In the genomic region with DNA sequence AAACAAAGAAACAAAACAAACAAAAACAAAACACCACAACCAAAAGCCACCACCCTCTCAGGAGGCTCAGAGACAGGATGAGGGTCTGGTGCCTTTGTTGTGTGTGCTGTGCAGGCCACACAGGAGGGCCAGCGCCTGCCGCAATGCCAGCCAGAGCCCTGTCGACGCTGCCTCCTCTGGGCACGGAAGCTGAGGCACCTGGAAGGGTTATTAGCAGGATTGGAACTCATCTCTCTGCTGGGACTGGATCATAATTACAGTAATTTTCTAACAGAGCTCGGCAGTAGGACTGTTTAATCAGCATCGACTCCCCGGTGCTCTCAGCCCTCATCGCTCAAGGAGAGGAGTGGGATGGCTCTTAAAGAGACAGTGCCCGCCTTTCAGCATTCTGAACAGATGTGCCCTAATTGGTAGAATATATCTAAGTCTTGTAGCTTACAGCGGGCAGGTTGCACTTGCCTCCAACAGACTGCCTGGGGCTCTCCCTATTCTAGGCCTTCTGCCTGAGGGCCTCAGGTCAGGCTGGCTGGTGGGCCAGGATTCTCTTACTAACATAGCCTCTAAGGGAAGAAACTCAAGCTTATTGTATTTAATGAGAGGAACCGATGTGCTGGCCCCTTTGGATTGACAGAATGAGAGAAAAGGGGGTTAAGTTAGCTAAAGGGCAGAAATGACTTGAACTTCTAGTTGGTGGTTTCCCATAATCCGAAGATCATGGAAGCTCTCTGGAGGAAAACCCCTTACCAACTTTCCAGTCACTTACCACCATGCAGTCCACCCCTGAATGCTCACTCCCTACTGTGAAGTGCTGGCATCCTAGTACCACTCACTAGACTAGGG, we compare ENCODE assay signal across 9 mouse cellular contexts. TPM values are rescaled to one million over a fixed set of nuclear protein-coding genes. Genes with fewer than 3 reads are reported as not detected.
DNase-seq lines count a peak whose midpoint lies in the region; ATAC-seq and TF ChIP-seq lines count a peak whose summit lies in the region.
"Had no signal": no experiment of that assay in that cellular context is flagged by ENCODE, and none has a peak within 500 bp of the region (broad histone marks: within the 10 kb centered on the region; RNA-seq: fewer than 3 reads in every experiment).

No protein-coding gene starts in this region.

- no peak for ATAC-seq in hindbrain, embryonic 11.5 days (ENCODE audit: low FRiP score)
- peak; percentile 47; the same call in 1 of the 2 replicates for ATAC-seq in forebrain, embryonic 15.5 days (replicated peaks)
- 0 out of 2 replicates have a peak, but pooled peaks have one; percentile 21 for ATAC-seq in midbrain, embryonic 13.5 days

- WGBS in hindbrain, embryonic 10.5 days = 30% methylated on average over 13 of the region's 13 CpGs
- WGBS in hindbrain, embryonic 11.5 days = 30% methylated on average over 13 of the region's 13 CpGs
- 27% methylated on average over 13 of the region's 13 CpGs for WGBS in forebrain, embryonic 15.5 days
- WGBS in midbrain, embryonic 13.5 days = 26% methylated on average over 13 of the region's 13 CpGs

- peak overlapping the region; percentile 26 for H3K4me3 ChIP-seq in hindbrain, embryonic 10.5 days
- no peak overlapping the region for H3K4me3 ChIP-seq in hindbrain, embryonic 11.5 days (ENCODE audit: low read depth, low read length)
- no peak overlapping the region for H3K4me3 ChIP-seq in forebrain, embryonic 15.5 days
- no peak overlapping the region for H3K4me3 ChIP-seq in midbrain, embryonic 13.5 days (replicated peaks)
- H3K4me3 ChIP-seq: heart, embryonic 10.5 days had no signal

- H3K27ac ChIP-seq in hindbrain, embryonic 10.5 days = peak overlapping the region; percentile 37
- no peak overlapping the region for H3K27ac ChIP-seq in hindbrain, embryonic 11.5 days (ENCODE audit: low read depth, low read length)
- no peak overlapping the region; the same call in 1 of the 2 replicates for H3K27ac ChIP-seq in forebrain, embryonic 15.5 days (replicated peaks)
- peak overlapping the region; percentile 48 for H3K27ac ChIP-seq in midbrain, embryonic 13.5 days
- H3K27ac ChIP-seq: heart, embryonic 10.5 days had no signal

- peaks cover 48% of the 10 kb centered on the region for H3K4me1 ChIP-seq in hindbrain, embryonic 10.5 days (replicated peaks)
- H3K4me1 ChIP-seq in hindbrain, embryonic 11.5 days (replicated peaks; ENCODE audit: control insufficient read depth, insufficient read depth, low read length) = peaks cover 7% of the 10 kb centered on the region
- peaks cover 24% of the 10 kb centered on the region for H3K4me1 ChIP-seq in forebrain, embryonic 15.5 days
- H3K4me1 ChIP-seq in midbrain, embryonic 13.5 days (replicated peaks) = peaks cover 46% of the 10 kb centered on the region

- H3K27me3 ChIP-seq in hindbrain, embryonic 10.5 days (ENCODE audit: insufficient read depth, poor library complexity, severe bottlenecking) = no peaks in the 10 kb centered on the region
- H3K27me3 ChIP-seq in hindbrain, embryonic 11.5 days (ENCODE audit: control insufficient read depth, insufficient read depth, low read length) = no peaks in the 10 kb centered on the region
- no peaks in the 10 kb centered on the region for H3K27me3 ChIP-seq in forebrain, embryonic 15.5 days
- no peaks in the 10 kb centered on the region for H3K27me3 ChIP-seq in midbrain, embryonic 13.5 days

- H3K9me3 ChIP-seq in hindbrain, embryonic 10.5 days = no peaks in the 10 kb centered on the region
- H3K9me3 ChIP-seq in hindbrain, embryonic 11.5 days (ENCODE audit: control insufficient read depth, low read length) = no peaks in the 10 kb centered on the region
- H3K9me3 ChIP-seq in forebrain, embryonic 15.5 days = no peaks in the 10 kb centered on the region
- H3K9me3 ChIP-seq in midbrain, embryonic 13.5 days = no peaks in the 10 kb centered on the region
- H3K9me3 ChIP-seq: heart, embryonic 10.5 days had no signal

- H3K36me3 ChIP-seq in hindbrain, embryonic 10.5 days = peaks cover 24% of the 10 kb centered on the region
- peaks cover 9% of the 10 kb centered on the region; the same call in 1 of the 2 replicates for H3K36me3 ChIP-seq in hindbrain, embryonic 11.5 days (ENCODE audit: control insufficient read depth, insufficient read depth, low read length)
- peaks cover 15% of the 10 kb centered on the region; the same call in 1 of the 2 replicates for H3K36me3 ChIP-seq in forebrain, embryonic 15.5 days
- peaks cover 23% of the 10 kb centered on the region for H3K36me3 ChIP-seq in midbrain, embryonic 13.5 days

- no peak for TF ChIP-seq POLR2A in brain, embryonic 14.5 days (IDR thresholded peaks at IDR 0.05; ENCODE audit: borderline replicate concordance, extremely low read depth, insufficient read depth, insufficient read length, poor library complexity, severe bottlenecking)

- no peak for DNase-seq in hindbrain, embryonic 10.5 days (ENCODE audit: low spot score)
- DNase-seq in hindbrain, embryonic 11.5 days (ENCODE audit: low spot score) = no peak
- peak; percentile 75 for DNase-seq in brain, embryonic 14.5 days (ENCODE audit: low read depth)
- DNase-seq in c-Kit-positive CD71-positive TER-119-positive erythroid progenitor cells, embryonic 14.5 days (ENCODE audit: low spot score) = no peak
- no peak for DNase-seq in cerebellum, adult 11 months
- DNase-seq in MN1 (ENCODE audit: low spot score) = no peak

- H3K4me2 ChIP-seq in hindbrain, embryonic 11.5 days (replicated peaks; ENCODE audit: low read depth, low read length) = no peak overlapping the region; the same call in 1 of the 2 replicates
- H3K4me2 ChIP-seq in forebrain, embryonic 15.5 days (replicated peaks) = no peak overlapping the region
- H3K4me2 ChIP-seq in midbrain, embryonic 13.5 days (replicated peaks) = peak overlapping the region; percentile 36

- no peak overlapping the region for H3K9ac ChIP-seq in hindbrain, embryonic 11.5 days (ENCODE audit: low read depth, low read length)
- H3K9ac ChIP-seq in forebrain, embryonic 15.5 days (replicated peaks) = no peak overlapping the region
- 0 out of 2 replicates have a peak overlapping the region, but pooled peaks have one; percentile 25 for H3K9ac ChIP-seq in midbrain, embryonic 13.5 days (replicated peaks)

- TF ChIP-seq CTCF in brain, embryonic 14.5 days (IDR thresholded peaks at IDR 0.05; ENCODE audit: borderline replicate concordance, extremely low read depth, insufficient read depth, insufficient read length) = no peak

RNA-seq across cellular contexts. Expression of a gene that starts 12.6 kb away (rescaled TPM):
- polyA plus RNA-seq in hindbrain, embryonic 10.5 days (2016; fragmentation: Nextera tagmentation; extraction: Ambion mirVana) = 28.0 and 30.4 TPM in 2 replicates
- polyA plus RNA-seq in hindbrain, embryonic 11.5 days (2014; fragmentation: Nextera tagmentation; extraction: Ambion mirVana) = 13.8 and 14.4 TPM in 2 replicates
- 54.8 and 60.8 TPM in 2 replicates for polyA plus RNA-seq in brain, embryonic 14.5 days (2012; rRNA removed)
- polyA plus RNA-seq in forebrain, embryonic 15.5 days (2015; fragmentation: Nextera tagmentation; extraction: Ambion mirVana) = 45.4 and 45.8 TPM in 2 replicates
- 45.6 and 47.4 TPM in 2 replicates for polyA plus RNA-seq in midbrain, embryonic 13.5 days (2015; fragmentation: Nextera tagmentation; extraction: Ambion mirVana)

RNA-seq across cellular contexts. Expression of a gene that starts 24.2 kb away (rescaled TPM):
- 158 and 198 TPM in 2 replicates for polyA plus RNA-seq in hindbrain, embryonic 10.5 days (2016; fragmentation: Nextera tagmentation; extraction: Ambion mirVana)
- polyA plus RNA-seq in hindbrain, embryonic 11.5 days (2014; fragmentation: Nextera tagmentation; extraction: Ambion mirVana) = 147 and 158 TPM in 2 replicates
- 79.2 and 79.7 TPM in 2 replicates for polyA plus RNA-seq in brain, embryonic 14.5 days (2012; rRNA removed)
- polyA plus RNA-seq in forebrain, embryonic 15.5 days (2015; fragmentation: Nextera tagmentation; extraction: Ambion mirVana) = 102 and 108 TPM in 2 replicates
- polyA plus RNA-seq in midbrain, embryonic 13.5 days (2015; fragmentation: Nextera tagmentation; extraction: Ambion mirVana) = 130 and 137 TPM in 2 replicates

Comparison
In these comparisons a context has a peak if more than half of its experiments do, and no peak if none do; other contexts are left out.
1. H3K27ac ChIP-seq: peak in hindbrain, embryonic 10.5 days (single experiment) and midbrain, embryonic 13.5 days (single experiment); none in hindbrain, embryonic 11.5 days (single experiment) and forebrain, embryonic 15.5 days (single experiment).